Mouse (Mus musculus): ENCODE results near the gene Map2k3. TPM values are rescaled to one million over a fixed set of nuclear protein-coding genes. Genes with fewer than 3 reads are reported as not detected.
A peak's percentile ranks its signal among the peaks of the same experiment; 100 is the strongest.

Map2k3 gene
- total and polyA plus RNA-seq, 3 experiments = 13.7 to 92.5 (median 35.5) TPM

- Histone ChIP-seq H3K79me2 (replicated peaks; ENCODE audit: control insufficient read depth, extremely low read depth, insufficient read depth, poor library complexity, severe bottlenecking) (no peaks in the 10 kb centered on the region), H3K4me1 (ENCODE audit: control insufficient read depth in 1 of 2, insufficient read depth in 2 of 2) (peaks cover 6 to 22% of the 10 kb centered on the region in 2 experiments), H3K27ac (ENCODE audit: insufficient read depth, low read depth) (no peak overlapping the region), H3K9ac (ENCODE audit: insufficient read depth, low read depth) (no peak overlapping the region), H3K9me3 (replicated peaks; ENCODE audit: low read length) (no peaks in the 10 kb centered on the region), H3K4me2 (ENCODE audit: insufficient read depth, low read depth, poor library complexity, severe bottlenecking) (no peak overlapping the region), H3K36me3 (replicated peaks in 1 of 2; ENCODE audit: control insufficient read depth in 1 of 2, insufficient read depth in 1 of 2, low read length in 1 of 2) (peaks cover 13 to 26% of the 10 kb centered on the region in 2 experiments), H3K27me3 (replicated peaks) (no peaks in the 10 kb centered on the region), H3K4me3 (replicated peaks in 1 of 3; ENCODE audit: low read depth in 2 of 3, low read length in 2 of 3, poor library complexity in 1 of 3) (no peak overlapping the region)
- no peak for DNase-seq (ENCODE audit: extremely low read depth)
- in situ Hi-C loops (cut with MboI; ENCODE audit: low pct_ligation_motif_present, low pct_unique_long_range_greater_than_20kb, low sequenced_read_pairs) = loop anchor here (10.0 kb wide), 1 partner anchor 135 kb away; no protein-coding TSS in a partner anchor
- dilution Hi-C loops (cut with MboI; ENCODE audit: extremely low pct_ligation_motif_present, extremely low pct_unique_long_range_greater_than_20kb, low sequenced_read_pairs) = no loop called here
- no peak for TF ChIP-seq TBP (conservative IDR thresholded peaks at IDR 0.05; ENCODE audit: low read depth, low read length)
- no peak for TF ChIP-seq BHLHE40 (IDR thresholded peaks at IDR 0.05; ENCODE audit: low read depth, low read length)
- TF ChIP-seq ZNF384 (IDR thresholded peaks at IDR 0.05; ENCODE audit: low read depth, low read length) = no peak
- TF ChIP-seq MAX (IDR thresholded peaks at IDR 0.05; ENCODE audit: low read length) = no peak
- no peak for TF ChIP-seq SMC3 (IDR thresholded peaks at IDR 0.05; ENCODE audit: low read depth, low read length)
- no peak for TF ChIP-seq NELFE (IDR thresholded peaks at IDR 0.05; ENCODE audit: low read depth, low read length)
- TF ChIP-seq MAZ (IDR thresholded peaks at IDR 0.05; ENCODE audit: low read depth, low read length) = no peak
- TF ChIP-seq ELF1 (IDR thresholded peaks at IDR 0.05; ENCODE audit: low read depth, low read length) = no peak
- no peak for TF ChIP-seq E2F4 (IDR thresholded peaks at IDR 0.05; ENCODE audit: insufficient replicate concordance, low read depth, low read length)
Observed at GRCm38 (mm10) chr11:60909626-60910025, 22.2 kb upstream of the Map2k3 start.

DNA sequence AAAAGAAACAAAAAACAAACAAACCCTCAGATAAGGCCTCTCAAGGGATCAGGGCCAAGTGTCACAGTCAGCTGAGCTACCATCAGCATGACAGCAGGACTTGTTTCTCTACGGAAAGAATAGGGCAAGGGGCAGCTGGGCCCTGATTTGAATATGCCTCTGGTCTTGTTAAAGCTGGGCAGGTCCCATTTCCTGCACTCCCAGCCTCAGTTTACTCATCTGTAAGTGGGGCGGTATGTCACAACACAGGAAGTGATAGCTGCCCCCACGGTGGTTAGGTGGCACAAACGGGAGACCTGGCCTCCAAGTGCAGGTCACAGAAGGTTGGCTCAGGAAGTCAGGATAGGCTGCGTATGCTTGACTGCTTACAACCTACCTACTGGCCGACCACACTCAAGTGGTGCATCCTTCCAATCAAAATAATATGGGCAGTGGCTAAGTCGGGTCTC lies 19.3 kb upstream of the Map2k3 start:
- Histone ChIP-seq H3K27ac (ENCODE audit: insufficient read depth, low read depth) (no peak overlapping the region), H3K9me3 (replicated peaks; ENCODE audit: low read length) (no peaks in the 10 kb centered on the region), H3K79me2 (replicated peaks; ENCODE audit: control insufficient read depth, extremely low read depth, insufficient read depth, poor library complexity, severe bottlenecking) (no peaks in the 10 kb centered on the region), H3K4me3 (replicated peaks in 1 of 3; ENCODE audit: low read depth in 2 of 3, low read length in 2 of 3, poor library complexity in 1 of 3) (peak overlapping the region; percentile 69 to 86 (median 74)), H3K4me2 (ENCODE audit: insufficient read depth, low read depth, poor library complexity, severe bottlenecking) (peak overlapping the region; percentile 83), H3K9ac (ENCODE audit: insufficient read depth, low read depth) (peak overlapping the region; percentile 62; the same call in 1 of the 2 replicates), H3K27me3 (replicated peaks) (no peaks in the 10 kb centered on the region), H3K4me1 (ENCODE audit: control insufficient read depth in 1 of 2, insufficient read depth in 2 of 2) (peaks cover 7 to 28% of the 10 kb centered on the region in 2 experiments), H3K36me3 (replicated peaks in 1 of 2; ENCODE audit: control insufficient read depth in 1 of 2, insufficient read depth in 1 of 2, low read length in 1 of 2) (peaks cover 0 to 4% of the 10 kb centered on the region in 2 experiments)
- DNase-seq (ENCODE audit: extremely low read depth) = peak; percentile 59
- in situ Hi-C loops (cut with MboI; ENCODE audit: low pct_ligation_motif_present, low pct_unique_long_range_greater_than_20kb, low sequenced_read_pairs) (no loop called here), dilution Hi-C loops (cut with MboI; ENCODE audit: extremely low pct_ligation_motif_present, extremely low pct_unique_long_range_greater_than_20kb, low sequenced_read_pairs) (no loop called here)
- TF ChIP-seq ETS1 (conservative IDR thresholded peaks at IDR 0.05; ENCODE audit: low read depth, low read length) (peak; percentile 79), SIN3A (IDR thresholded peaks at IDR 0.05; ENCODE audit: low read length) (peak; percentile 93), IRF4 (IDR thresholded peaks at IDR 0.05; ENCODE audit: low read depth, low read length) (peak; percentile 38), MXI1 (IDR thresholded peaks at IDR 0.05; ENCODE audit: low read depth, low read length) (peak; percentile 50; the same call in 1 of the 2 replicates), ELF1 (IDR thresholded peaks at IDR 0.05; ENCODE audit: low read depth, low read length) (peak; percentile 54), ZNF384 (IDR thresholded peaks at IDR 0.05; ENCODE audit: low read depth, low read length) (no peak), BHLHE40 (IDR thresholded peaks at IDR 0.05; ENCODE audit: low read depth, low read length) (peak; percentile 52), JUN (IDR thresholded peaks at IDR 0.05; ENCODE audit: insufficient read depth, low read depth, low read length) (no peak)

All from CH12.LX (cell line).